Mouse (Mus musculus): ENCODE data around the gene Duoxa1.

DNA sequence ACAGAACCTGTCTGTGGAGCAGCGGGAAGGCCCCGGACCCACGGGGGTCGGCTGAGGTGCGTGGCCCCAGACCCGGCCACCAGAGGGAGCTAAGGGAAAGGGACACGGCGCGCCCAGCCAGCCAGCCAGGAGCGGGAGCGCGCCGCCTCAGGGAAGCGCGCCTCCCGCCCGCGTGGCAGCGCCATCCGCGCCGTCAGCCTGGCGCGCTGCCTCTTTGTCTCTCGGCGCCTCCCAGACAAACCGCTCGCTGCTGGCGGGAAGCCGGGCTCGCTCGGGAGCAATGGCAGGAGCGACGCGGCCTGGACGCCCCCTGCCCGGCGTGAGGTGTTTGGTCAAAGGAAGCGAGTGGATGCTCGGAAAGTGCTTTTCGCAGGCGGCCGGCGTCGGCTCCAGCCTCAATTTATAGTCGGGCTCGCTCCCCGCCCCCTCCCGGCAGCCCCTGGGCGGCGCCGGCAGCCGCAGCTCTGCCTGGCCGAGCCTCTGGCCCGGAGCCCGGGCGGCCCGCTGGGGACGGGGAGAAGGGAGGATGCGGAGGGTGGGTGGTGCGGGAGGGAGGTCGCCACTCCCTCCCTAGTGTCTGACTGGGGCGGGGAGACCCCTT, 35.1 kb upstream of the Duoxa1 start:
- peak; percentile 66 for TF ChIP-seq CTCF (IDR thresholded peaks at IDR 0.05; ENCODE audit: control insufficient read depth, insufficient read depth, low read length)
- peak; percentile 68; the same call in 1 of the 2 replicates for TF ChIP-seq POLR2A (IDR thresholded peaks at IDR 0.05; ENCODE audit: borderline replicate concordance, control insufficient read depth, low read depth, low read length)

All from bone marrow, adult 2 months (tissue).